Mouse (Mus musculus) kidney, embryonic 14.5 days (tissue): ENCODE measurements around the gene Reg2. TPM values are rescaled to one million over a fixed set of nuclear protein-coding genes. Genes with fewer than 3 reads are reported as not detected.
"Not testable (repeated sequence)": the region's sequence is repeated elsewhere in the genome, so short reads cannot be mapped to it uniquely, and the experiment has no call there.

Source experiments
- ATAC-seq: fragments of 200-750 bp; cut with Nextera tagmentation; 2 replicates; pipeline ENCODE4 v1.8.0; 2017; ENCODE audit warnings: moderate number of reproducible peaks, mild to moderate bottlenecking, moderate TSS enrichment, moderate library complexity; ENCODE audit not compliant: low FRiP score, low TSS enrichment
- H3K27ac ChIP-seq: fragments of 300-500 bp; sonication (generic); 2 replicates; pipeline ENCODE4 v1.5.1; 2014; ENCODE audit warnings: low read depth, mild to moderate bottlenecking, low read length, moderate library complexity, mixed read lengths
- H3K27me3 ChIP-seq: fragments of 300-500 bp; sonication (generic); 2 replicates; pipeline ENCODE4 v1.6.1; 2014; ENCODE audit warnings: mild to moderate bottlenecking, low read length; ENCODE audit not compliant: control insufficient read depth, insufficient read depth
- H3K36me3 ChIP-seq: fragments of 300-500 bp; sonication (generic); 2 replicates; pipeline ENCODE4 v1.6.1; 2014; ENCODE audit warnings: low read length, mixed read lengths; ENCODE audit not compliant: control insufficient read depth, insufficient read depth
- H3K4me1 ChIP-seq: fragments of 300-500 bp; sonication (generic); 2 replicates; pipeline ENCODE4 v1.6.1; 2014; ENCODE audit warnings: low read length, mixed read lengths; ENCODE audit not compliant: control insufficient read depth, insufficient read depth
- H3K4me2 ChIP-seq: fragments of 300-500 bp; sonication (generic); replicated peaks from 2 replicates; pipeline ENCODE4 v1.6.1; 2014; ENCODE audit warnings: low read depth, mild to moderate bottlenecking, low read length
- H3K4me3 ChIP-seq: fragments of 300-500 bp; sonication (generic); 2 replicates; pipeline ENCODE4 v1.5.1; 2014; ENCODE audit warnings: mild to moderate bottlenecking, low read length
- H3K9ac ChIP-seq: fragments of 300-500 bp; sonication (generic); 2 replicates; pipeline ENCODE4 v1.6.1; 2014; ENCODE audit warnings: low read depth, mild to moderate bottlenecking, low read length, moderate library complexity
- H3K9me3 ChIP-seq: fragments of 300-500 bp; sonication (generic); 2 replicates; pipeline ENCODE4 v1.6.1; 2016; ENCODE audit warnings: low read length; ENCODE audit not compliant: control insufficient read depth
- WGBS: fragments of 180-500 bp; shearing (Covaris S2); extraction: QIAGEN DNeasy Blood & Tissue Kit; methylation state at CpG from one replicate; pipeline ENCODE4 v1.1.7; 2014; 5-methylcytosine and 5-hydroxymethylcytosine counted together
- polyA plus RNA-seq: library from polyadenylated mRNA; unstranded; fragments of >200 nt; fragmentation: Nextera tagmentation; extraction: Ambion mirVana; gene quantifications from 2 replicates; pipeline ENCODE4 v1.2.1, GENCODE M21; 2014

Reg2 gene
- not detected in 2 replicates for polyA plus RNA-seq

DNA sequence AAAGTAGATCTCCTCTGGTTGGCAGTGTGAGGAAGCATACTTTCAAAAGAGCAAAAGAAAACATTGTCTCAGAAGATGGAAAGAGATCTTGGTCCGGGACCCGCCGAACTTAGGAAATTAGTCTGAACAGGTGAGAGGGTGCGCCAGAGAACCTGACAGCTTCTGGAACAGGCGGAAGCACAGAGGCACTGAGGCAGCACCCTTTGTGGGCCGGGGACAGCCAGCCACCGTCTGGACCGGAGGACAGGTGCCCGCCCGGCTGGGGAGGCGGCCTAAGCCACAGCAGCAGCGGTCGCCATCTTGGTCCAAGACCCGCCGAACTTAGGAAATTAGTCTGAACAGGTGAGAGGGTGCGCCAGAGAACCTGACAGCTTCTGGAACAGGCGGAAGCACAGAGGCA, at the start of gene Reg2:
TSS of gene Reg2 (plus strand) at position 301 of the 400 bp plus-strand sequence.
- not testable (repeated sequence) for H3K27me3 ChIP-seq, H3K9ac ChIP-seq, H3K4me2 ChIP-seq, H3K4me1 ChIP-seq, H3K36me3 ChIP-seq, ATAC-seq, H3K27ac ChIP-seq, H3K9me3 ChIP-seq, H3K4me3 ChIP-seq
- 97% methylated on average over 3 of the region's 17 CpGs for WGBS

DNA sequence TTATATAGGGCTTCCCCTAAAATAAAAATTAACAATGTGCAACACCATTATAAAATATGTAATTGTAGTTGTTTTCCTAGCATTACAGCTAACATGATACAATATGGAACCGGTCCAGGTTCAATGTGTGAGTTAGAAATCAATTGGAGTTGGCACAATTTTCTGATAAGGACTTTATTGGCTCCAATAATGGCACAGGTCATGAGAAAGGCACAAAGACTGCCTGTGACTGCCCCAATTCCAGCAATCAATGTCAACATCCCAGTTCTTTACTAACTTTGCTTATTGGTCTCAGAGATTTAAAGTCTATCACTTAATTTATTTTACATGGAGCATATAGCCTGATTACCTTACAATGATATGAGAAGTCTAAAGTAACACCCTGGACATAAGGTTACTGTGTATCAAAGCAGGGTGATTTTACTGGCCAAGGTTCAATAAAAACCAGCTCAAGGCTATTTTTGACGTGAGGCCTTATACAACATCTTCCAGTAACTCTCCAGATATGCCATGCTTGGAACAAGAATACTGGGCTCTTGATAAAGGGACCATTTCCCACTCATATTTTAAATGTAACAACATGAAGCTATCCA, 33.4 kb upstream of the Reg2 start:
- H3K4me3 ChIP-seq: no peak overlapping the region
- H3K4me2 ChIP-seq: no peak overlapping the region
- no peaks in the 10 kb centered on the region for H3K4me1 ChIP-seq
- ATAC-seq: no peak
- no peaks in the 10 kb centered on the region for H3K27me3 ChIP-seq
- H3K9ac ChIP-seq: no peak overlapping the region
- H3K9me3 ChIP-seq: no peaks in the 10 kb centered on the region
- 58% methylated on average over 2 of the region's 2 CpGs for WGBS
- no peak overlapping the region for H3K27ac ChIP-seq
- no peaks in the 10 kb centered on the region for H3K36me3 ChIP-seq

DNA sequence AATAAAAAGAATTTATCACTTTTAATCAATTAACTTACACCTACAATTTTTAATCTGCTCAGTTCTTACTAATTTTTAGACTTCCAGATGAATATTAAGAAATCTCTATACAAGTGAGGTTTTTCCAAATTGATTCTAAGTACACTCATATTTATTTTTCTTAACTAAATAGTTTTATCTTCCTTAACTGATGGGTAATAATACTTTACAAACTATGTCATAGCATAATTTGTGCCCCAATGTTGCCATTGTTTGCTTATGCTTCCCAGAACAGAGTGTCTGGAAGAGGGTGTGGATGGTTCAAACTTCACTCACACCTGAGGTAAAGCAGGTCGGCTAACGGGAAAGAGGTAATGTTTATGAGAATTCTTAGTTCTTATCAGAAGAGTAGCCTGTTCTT, 25.1 kb upstream of the Reg2 start, which contains the start of gene Reg3b:
TSS of gene Reg3b (plus strand) at position 301 of the 400 bp plus-strand sequence.
- Histone ChIP-seq H3K9me3 (no peaks in the 10 kb centered on the region), H3K4me1 (no peaks in the 10 kb centered on the region), H3K4me3 (no peak within 1 kb of the TSS), H3K27ac (no peak within 1 kb of the TSS), H3K36me3 (no peaks in the 10 kb centered on the region), H3K4me2 (no peak within 1 kb of the TSS), H3K9ac (no peak within 1 kb of the TSS), H3K27me3 (no peaks in the 10 kb centered on the region)
- no peak for ATAC-seq
- 76% methylated on average over 2 of the region's 2 CpGs for WGBS

DNA sequence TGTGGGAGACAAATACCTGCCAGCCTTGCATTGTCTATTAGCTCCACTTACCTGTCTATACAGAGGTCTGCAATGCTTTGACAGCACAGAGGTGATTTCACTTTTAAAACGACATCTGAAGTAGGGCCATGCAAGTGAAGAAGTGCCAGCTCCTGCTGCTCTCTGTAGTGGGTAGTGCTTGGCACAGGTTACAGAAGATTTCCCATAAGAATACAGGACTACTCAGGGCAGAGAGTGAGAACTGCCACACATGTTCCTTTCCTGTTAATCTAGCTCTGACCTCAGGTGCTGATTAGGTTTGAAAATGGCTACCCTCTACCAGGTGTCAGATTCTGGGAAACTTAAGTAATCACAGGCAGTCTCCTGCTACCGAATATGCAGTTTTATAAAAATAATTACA, 16.7 kb upstream of the Reg2 start, which contains the start of gene Reg3d:
TSS of gene Reg3d (minus strand) at position 101 of the 400 bp plus-strand sequence.
- no peaks in the 10 kb centered on the region for H3K36me3 ChIP-seq
- H3K27me3 ChIP-seq: no peaks in the 10 kb centered on the region
- 74% methylated on average over 2 of the region's 2 CpGs for WGBS
- H3K27ac ChIP-seq: no peak within 1 kb of the TSS
- H3K4me1 ChIP-seq: no peaks in the 10 kb centered on the region
- H3K4me2 ChIP-seq: no peak within 1 kb of the TSS
- H3K4me3 ChIP-seq: no peak within 1 kb of the TSS
- H3K9me3 ChIP-seq: no peaks in the 10 kb centered on the region
- H3K9ac ChIP-seq: no peak within 1 kb of the TSS
- no peak for ATAC-seq

DNA sequence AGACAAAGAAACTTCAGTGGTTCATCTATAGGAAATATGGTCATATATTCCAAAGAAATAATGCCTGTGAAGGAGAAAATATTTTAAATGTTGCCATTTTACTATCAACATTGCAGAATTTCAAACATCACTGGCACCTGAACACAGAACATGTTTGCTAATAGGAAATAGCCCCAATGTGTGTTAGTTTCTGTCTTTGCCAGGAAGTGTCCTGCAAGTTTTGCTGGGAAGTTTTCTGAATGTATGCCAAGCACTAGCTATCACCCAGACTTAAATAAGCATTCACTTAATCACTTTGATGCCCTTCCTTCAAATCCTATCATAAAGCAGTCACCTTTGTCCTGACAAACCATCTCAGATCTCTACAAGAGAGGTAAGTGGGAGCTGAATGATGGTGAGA, 15.0 kb upstream of the Reg2 start, which contains the start of gene Reg3a:
TSS of gene Reg3a (plus strand) at position 301 of the 400 bp plus-strand sequence.
- no peak within 1 kb of the TSS for H3K9ac ChIP-seq
- H3K36me3 ChIP-seq: no peaks in the 10 kb centered on the region
- H3K9me3 ChIP-seq: no peaks in the 10 kb centered on the region
- no peaks in the 10 kb centered on the region for H3K4me1 ChIP-seq
- H3K4me3 ChIP-seq: no peak within 1 kb of the TSS
- no peak for ATAC-seq
- no peak within 1 kb of the TSS for H3K4me2 ChIP-seq
- H3K27ac ChIP-seq: no peak within 1 kb of the TSS
- no peaks in the 10 kb centered on the region for H3K27me3 ChIP-seq

DNA sequence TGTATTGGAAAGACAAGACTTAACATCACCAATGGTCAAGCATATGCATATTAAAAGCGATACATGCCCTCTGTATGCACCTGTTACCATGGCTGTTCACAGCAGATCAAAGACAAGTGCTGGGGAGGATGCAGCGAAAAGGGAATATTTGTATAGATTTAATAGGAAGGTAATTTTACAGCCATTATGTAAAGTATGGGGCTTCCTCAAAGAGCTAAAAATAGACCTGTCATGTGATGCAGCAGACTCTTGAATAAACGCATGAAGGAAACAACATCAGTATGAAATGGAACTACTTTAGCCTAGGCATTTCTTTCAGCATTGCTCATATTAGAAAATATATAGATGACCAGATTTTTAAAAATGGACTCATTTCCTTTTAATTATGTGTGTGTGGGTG, 9.8 kb upstream of the Reg2 start:
- Histone ChIP-seq H3K9ac (no peak overlapping the region), H3K4me2 (no peak overlapping the region), H3K36me3 (no peaks in the 10 kb centered on the region), H3K4me1 (no peaks in the 10 kb centered on the region), H3K27ac (no peak overlapping the region), H3K4me3 (no peak overlapping the region), H3K9me3 (no peaks in the 10 kb centered on the region), H3K27me3 (no peaks in the 10 kb centered on the region)
- ATAC-seq: no peak
- WGBS: 88% methylated on average over 3 of the region's 3 CpGs

DNA sequence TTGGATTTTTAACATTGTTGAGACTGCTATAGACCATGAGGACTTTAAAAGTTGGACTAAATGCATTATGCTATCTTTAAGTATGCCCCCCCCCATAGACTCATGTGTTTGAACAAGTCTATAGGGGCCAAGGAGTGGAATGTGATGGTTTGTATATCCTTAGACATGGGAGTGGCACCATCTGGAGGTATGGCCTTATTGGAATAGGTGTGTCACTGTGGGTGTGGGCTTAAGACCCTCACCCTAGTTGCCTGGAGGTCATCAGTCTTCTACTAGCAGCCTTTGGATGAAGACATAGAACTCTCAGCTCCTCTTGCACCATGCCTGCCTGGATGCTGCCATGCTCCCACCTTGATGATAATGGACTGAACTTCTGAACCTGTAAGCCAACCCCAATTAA, 27.0 kb downstream of the Reg2 start, which contains the start of gene Reg1:
TSS of gene Reg1 (plus strand) at position 301 of the 400 bp plus-strand sequence.
- ATAC-seq, H3K27me3 ChIP-seq, H3K9ac ChIP-seq, H3K4me2 ChIP-seq, H3K36me3 ChIP-seq, H3K27ac ChIP-seq, H3K4me3 ChIP-seq, H3K4me1 ChIP-seq, H3K9me3 ChIP-seq: not testable (repeated sequence)

DNA sequence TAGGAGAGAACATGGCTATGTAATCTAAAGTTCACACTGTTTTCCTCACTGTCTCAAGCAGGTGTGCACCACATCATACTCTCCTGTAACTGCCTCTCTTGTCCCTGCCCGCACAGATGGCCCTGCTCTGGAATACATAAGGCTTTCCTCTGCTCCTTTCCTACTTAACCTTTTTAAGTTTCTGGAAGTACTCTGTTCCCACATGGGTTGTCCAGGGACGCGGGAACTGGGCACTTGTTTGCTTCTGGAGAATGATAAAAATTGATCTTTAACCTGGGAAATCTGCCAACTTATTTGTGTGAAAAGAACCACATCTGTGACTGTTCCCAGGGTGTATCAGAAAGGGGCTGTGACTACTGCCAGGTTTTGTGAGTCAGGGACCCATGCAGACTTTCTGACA, 30.1 kb downstream of the Reg2 start:
- H3K4me3 ChIP-seq: no peak overlapping the region
- no peak overlapping the region for H3K9ac ChIP-seq
- no peak overlapping the region for H3K4me2 ChIP-seq
- no peak for ATAC-seq
- no peaks in the 10 kb centered on the region for H3K27me3 ChIP-seq
- H3K27ac ChIP-seq: no peak overlapping the region
- no peaks in the 10 kb centered on the region for H3K9me3 ChIP-seq
- no peaks in the 10 kb centered on the region for H3K4me1 ChIP-seq
- H3K36me3 ChIP-seq: no peaks in the 10 kb centered on the region
- 90% methylated on average over 3 of the region's 3 CpGs for WGBS

DNA sequence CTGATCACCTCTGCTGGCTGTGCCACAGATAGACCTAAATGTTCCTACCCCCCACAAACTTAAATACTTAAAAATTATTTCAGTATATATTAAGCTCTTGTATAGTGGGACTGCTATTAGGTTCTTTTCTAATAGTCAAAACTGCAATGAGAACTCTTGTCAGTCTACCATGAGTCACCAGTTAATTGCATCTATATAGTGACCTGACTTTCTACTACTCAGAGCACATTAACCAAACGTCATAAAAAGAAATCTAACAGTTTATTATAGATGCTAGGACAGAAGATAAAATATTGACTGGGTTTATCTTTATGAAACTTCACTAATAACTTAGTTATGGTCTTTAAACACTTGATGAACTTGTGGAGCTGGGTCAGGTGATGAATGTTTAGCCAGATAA, 51.8 kb downstream of the Reg2 start:
- Histone ChIP-seq H3K36me3 (no peaks in the 10 kb centered on the region), H3K4me1 (no peaks in the 10 kb centered on the region), H3K4me2 (no peak overlapping the region), H3K27ac (no peak overlapping the region), H3K4me3 (no peak overlapping the region), H3K9ac (no peak overlapping the region), H3K27me3 (no peaks in the 10 kb centered on the region), H3K9me3 (no peaks in the 10 kb centered on the region)
- WGBS: 44% methylated on average over 1 of the region's 1 CpGs
- no peak for ATAC-seq
